Mouse (Mus musculus): ENCODE results near the gene Sec23b. TPM values are rescaled to one million over a fixed set of nuclear protein-coding genes. Genes with fewer than 3 reads are reported as not detected.
A peak's percentile ranks its signal among the peaks of the same experiment; 100 is the strongest.

The Sec23b gene
- polyA plus RNA-seq, 1 experiment from 2014 or later, result 103 TPM

DNA sequence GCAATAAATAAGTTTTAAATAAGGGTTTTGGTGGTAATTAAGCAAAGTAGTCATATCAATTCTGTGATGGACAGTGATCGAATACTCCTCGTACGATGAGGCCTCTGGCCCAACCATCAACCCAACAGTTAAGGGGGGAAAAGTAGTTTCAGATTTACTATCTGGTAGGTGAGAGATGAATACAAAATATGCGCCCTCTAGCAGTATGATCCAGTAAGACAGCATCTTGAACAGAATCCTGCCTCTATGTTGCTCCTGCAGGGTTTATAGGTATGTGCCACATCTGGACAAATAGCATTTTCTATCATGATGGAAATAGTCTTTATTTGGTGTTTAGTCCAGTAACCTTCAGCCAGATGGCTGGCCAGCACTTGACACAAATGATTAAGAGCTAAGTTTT, 14.8 kb upstream of the Sec23b start:
- Histone ChIP-seq H3K27me3 (ENCODE audit: control insufficient read depth, insufficient read depth, low read length) (no peaks in the 10 kb centered on the region), H3K4me2 (ENCODE audit: low read depth, low read length) (no peak overlapping the region), H3K4me1 (ENCODE audit: control insufficient read depth, insufficient read depth, low read length) (no peaks in the 10 kb centered on the region), H3K9ac (replicated peaks; ENCODE audit: low read length) (no peak overlapping the region), H3K36me3 (replicated peaks; ENCODE audit: control insufficient read depth, insufficient read depth, low read depth, low read length) (peaks cover 3% of the 10 kb centered on the region), H3K4me3 (ENCODE audit: low read depth, low read length) (no peak overlapping the region), H3K9me3 (replicated peaks; ENCODE audit: control insufficient read depth, low read length) (no peaks in the 10 kb centered on the region), H3K27ac (replicated peaks; ENCODE audit: low read depth, low read length) (no peak overlapping the region)
- DNase-seq (ENCODE audit: low spot score) (peak; percentile 32), ATAC-seq (replicated peaks; ENCODE audit: insufficient number of reproducible peaks, low FRiP score, low TSS enrichment, low read depth) (no peak)
- WGBS, result 91% methylated on average over 4 of the region's 4 CpGs

DNA sequence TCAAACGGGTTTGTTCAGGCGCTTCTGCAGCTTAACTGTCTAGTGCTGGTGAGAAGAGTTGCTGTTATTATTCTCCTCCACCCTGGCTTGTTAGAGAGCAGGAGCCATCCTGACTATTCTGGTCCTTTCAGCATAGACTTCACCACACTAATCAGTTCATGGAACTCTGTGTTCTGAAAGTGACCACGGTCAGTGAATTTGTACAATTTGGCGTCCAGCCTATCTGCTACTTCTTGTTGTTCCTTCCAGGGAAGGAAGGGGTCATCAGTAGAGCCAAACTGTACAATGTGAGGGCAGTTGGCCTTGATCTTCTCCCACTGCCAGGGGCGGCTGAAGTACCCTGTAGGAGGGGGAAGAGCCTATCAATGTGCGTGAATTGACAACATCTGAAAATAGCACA, 12.4 kb upstream of the Sec23b start:
- H3K4me1 ChIP-seq (ENCODE audit: control insufficient read depth, insufficient read depth, low read length), result no peaks in the 10 kb centered on the region
- H3K27ac ChIP-seq (replicated peaks; ENCODE audit: low read depth, low read length), result no peak overlapping the region
- H3K9ac ChIP-seq (replicated peaks; ENCODE audit: low read length), result no peak overlapping the region
- 89% methylated on average over 6 of the region's 6 CpGs for WGBS
- H3K4me2 ChIP-seq (ENCODE audit: low read depth, low read length), result no peak overlapping the region
- H3K4me3 ChIP-seq (ENCODE audit: low read depth, low read length), result no peak overlapping the region
- peaks cover 3% of the 10 kb centered on the region; the same call in 1 of the 2 replicates for H3K36me3 ChIP-seq (replicated peaks; ENCODE audit: control insufficient read depth, insufficient read depth, low read depth, low read length)
- DNase-seq (ENCODE audit: low spot score) (no peak), ATAC-seq (replicated peaks; ENCODE audit: insufficient number of reproducible peaks, low FRiP score, low TSS enrichment, low read depth) (no peak)
- no peaks in the 10 kb centered on the region for H3K27me3 ChIP-seq (ENCODE audit: control insufficient read depth, insufficient read depth, low read length)
- no peaks in the 10 kb centered on the region for H3K9me3 ChIP-seq (replicated peaks; ENCODE audit: control insufficient read depth, low read length)

GRCm38 (mm10) chr2:144544630-144545029, 11.4 kb upstream of the Sec23b start:
- ATAC-seq (replicated peaks; ENCODE audit: insufficient number of reproducible peaks, low FRiP score, low TSS enrichment, low read depth) (no peak), DNase-seq (ENCODE audit: low spot score) (no peak)
- WGBS, result 91% methylated on average over 6 of the region's 6 CpGs
- Histone ChIP-seq H3K36me3 (replicated peaks; ENCODE audit: control insufficient read depth, insufficient read depth, low read depth, low read length) (no peaks in the 10 kb centered on the region; the same call in 1 of the 2 replicates), H3K27me3 (ENCODE audit: control insufficient read depth, insufficient read depth, low read length) (no peaks in the 10 kb centered on the region), H3K27ac (replicated peaks; ENCODE audit: low read depth, low read length) (no peak overlapping the region), H3K9ac (replicated peaks; ENCODE audit: low read length) (no peak overlapping the region), H3K9me3 (replicated peaks; ENCODE audit: control insufficient read depth, low read length) (no peaks in the 10 kb centered on the region), H3K4me1 (ENCODE audit: control insufficient read depth, insufficient read depth, low read length) (no peaks in the 10 kb centered on the region), H3K4me3 (ENCODE audit: low read depth, low read length) (no peak overlapping the region), H3K4me2 (ENCODE audit: low read depth, low read length) (no peak overlapping the region)

- H3K4me3 ChIP-seq (ENCODE audit: low read depth, low read length), result no peak overlapping the region
- no peak overlapping the region for H3K9ac ChIP-seq (replicated peaks; ENCODE audit: low read length)
- ATAC-seq (replicated peaks; ENCODE audit: insufficient number of reproducible peaks, low FRiP score, low TSS enrichment, low read depth), result no peak
- H3K4me2 ChIP-seq (ENCODE audit: low read depth, low read length), result no peak overlapping the region
- no peaks in the 10 kb centered on the region for H3K9me3 ChIP-seq (replicated peaks; ENCODE audit: control insufficient read depth, low read length)
- H3K27ac ChIP-seq (replicated peaks; ENCODE audit: low read depth, low read length), result no peak overlapping the region
- DNase-seq (ENCODE audit: low spot score), result no peak
- no peaks in the 10 kb centered on the region for H3K27me3 ChIP-seq (ENCODE audit: control insufficient read depth, insufficient read depth, low read length)
- H3K4me1 ChIP-seq (ENCODE audit: control insufficient read depth, insufficient read depth, low read length), result no peaks in the 10 kb centered on the region
- WGBS, result 94% methylated on average over 2 of the region's 2 CpGs
- no peaks in the 10 kb centered on the region for H3K36me3 ChIP-seq (replicated peaks; ENCODE audit: control insufficient read depth, insufficient read depth, low read depth, low read length)
These were observed 11.0 kb upstream of the Sec23b start for GRCm38 (mm10) chr2:144545061-144545460.

GRCm38 (mm10) chr2:144545481-144545880, 10.5 kb upstream of the Sec23b start:
- Histone ChIP-seq H3K36me3 (replicated peaks; ENCODE audit: control insufficient read depth, insufficient read depth, low read depth, low read length) (no peaks in the 10 kb centered on the region), H3K4me2 (ENCODE audit: low read depth, low read length) (no peak overlapping the region)

DNA sequence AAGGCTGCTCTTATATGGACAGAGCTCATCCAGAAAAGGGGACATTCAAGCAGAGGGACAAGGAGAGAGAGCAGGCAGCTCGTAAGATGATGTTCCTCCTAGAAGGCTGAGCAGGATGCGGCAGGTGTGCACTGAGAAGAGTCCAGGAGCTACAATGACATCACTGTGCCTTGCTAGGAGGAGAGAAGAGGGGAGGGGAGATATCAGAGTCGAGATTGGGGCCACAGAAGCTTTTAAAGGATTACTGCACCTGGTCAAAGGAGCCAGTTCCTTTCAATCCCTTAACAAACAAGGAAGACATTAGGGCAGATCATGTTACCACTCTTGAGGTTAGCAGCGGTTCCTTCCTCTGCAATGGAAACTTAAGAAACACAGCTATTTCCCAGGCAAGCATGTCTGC, 8.5 kb upstream of the Sec23b start:
- no peaks in the 10 kb centered on the region for H3K27me3 ChIP-seq (ENCODE audit: control insufficient read depth, insufficient read depth, low read length)
- H3K27ac ChIP-seq (replicated peaks; ENCODE audit: low read depth, low read length), result no peak overlapping the region
- no peak for DNase-seq (ENCODE audit: low spot score)
- ATAC-seq (replicated peaks; ENCODE audit: insufficient number of reproducible peaks, low FRiP score, low TSS enrichment, low read depth), result no peak
- no peaks in the 10 kb centered on the region for H3K4me1 ChIP-seq (ENCODE audit: control insufficient read depth, insufficient read depth, low read length)
- H3K9ac ChIP-seq (replicated peaks; ENCODE audit: low read length), result no peak overlapping the region
- WGBS, result 70% methylated on average over 4 of the region's 4 CpGs
- H3K4me2 ChIP-seq (ENCODE audit: low read depth, low read length), result no peak overlapping the region
- no peaks in the 10 kb centered on the region for H3K36me3 ChIP-seq (replicated peaks; ENCODE audit: control insufficient read depth, insufficient read depth, low read depth, low read length)
- no peak overlapping the region for H3K4me3 ChIP-seq (ENCODE audit: low read depth, low read length)
- no peaks in the 10 kb centered on the region for H3K9me3 ChIP-seq (replicated peaks; ENCODE audit: control insufficient read depth, low read length)

More at GRCm38 (mm10) chr2:144545481-144545880, 10.5 kb upstream of the Sec23b start:
- Histone ChIP-seq H3K9ac (replicated peaks; ENCODE audit: low read length) (no peak overlapping the region), H3K27me3 (ENCODE audit: control insufficient read depth, insufficient read depth, low read length) (no peaks in the 10 kb centered on the region), H3K4me3 (ENCODE audit: low read depth, low read length) (no peak overlapping the region), H3K9me3 (replicated peaks; ENCODE audit: control insufficient read depth, low read length) (no peaks in the 10 kb centered on the region), H3K27ac (replicated peaks; ENCODE audit: low read depth, low read length) (no peak overlapping the region), H3K4me1 (ENCODE audit: control insufficient read depth, insufficient read depth, low read length) (no peaks in the 10 kb centered on the region)
- 61% methylated on average over 1 of the region's 1 CpGs for WGBS
- ATAC-seq (replicated peaks; ENCODE audit: insufficient number of reproducible peaks, low FRiP score, low TSS enrichment, low read depth) (no peak), DNase-seq (ENCODE audit: low spot score) (no peak)

DNA sequence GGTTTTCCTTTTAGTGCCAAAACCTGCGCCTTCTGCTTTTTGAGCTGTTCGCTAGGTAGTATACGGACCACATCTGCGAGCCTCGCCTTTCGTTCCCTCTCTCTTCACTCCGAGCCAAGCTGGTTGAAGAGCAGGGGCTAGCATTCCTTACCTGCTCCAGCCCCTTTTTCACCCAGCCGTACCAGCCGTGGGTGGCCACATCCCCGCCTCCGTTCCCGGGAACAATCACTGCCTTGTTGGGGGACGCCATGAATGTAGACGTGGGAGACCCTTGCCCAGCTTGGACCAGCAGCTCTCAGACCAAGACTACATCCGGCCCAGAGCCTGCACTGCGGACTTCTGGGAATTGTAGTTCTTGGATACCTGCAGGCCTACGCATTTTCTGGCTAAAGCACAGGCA, 5.5 kb upstream of the Sec23b start, which contains the start of gene Rbbp9:
Gene Rbbp9 (minus strand): TSS at position 341 of the 400 bp plus-strand sequence.
- Histone ChIP-seq H3K4me2 (ENCODE audit: low read depth, low read length) (peak within 1 kb of the TSS; percentile 39), H3K4me1 (ENCODE audit: control insufficient read depth, insufficient read depth, low read length) (no peaks in the 10 kb centered on the region), H3K27me3 (ENCODE audit: control insufficient read depth, insufficient read depth, low read length) (no peaks in the 10 kb centered on the region), H3K9ac (replicated peaks; ENCODE audit: low read length) (peak within 1 kb of the TSS; percentile 78), H3K27ac (replicated peaks; ENCODE audit: low read depth, low read length) (no peak within 1 kb of the TSS), H3K36me3 (replicated peaks; ENCODE audit: control insufficient read depth, insufficient read depth, low read depth, low read length) (no peaks in the 10 kb centered on the region), H3K9me3 (replicated peaks; ENCODE audit: control insufficient read depth, low read length) (no peaks in the 10 kb centered on the region), H3K4me3 (ENCODE audit: low read depth, low read length) (peak within 1 kb of the TSS; percentile 67)
- DNase-seq (ENCODE audit: low spot score) (peak; percentile 93), ATAC-seq (replicated peaks; ENCODE audit: insufficient number of reproducible peaks, low FRiP score, low TSS enrichment, low read depth) (peak; percentile 96)
- under 1% methylated on average over 17 of the region's 17 CpGs for WGBS

DNA sequence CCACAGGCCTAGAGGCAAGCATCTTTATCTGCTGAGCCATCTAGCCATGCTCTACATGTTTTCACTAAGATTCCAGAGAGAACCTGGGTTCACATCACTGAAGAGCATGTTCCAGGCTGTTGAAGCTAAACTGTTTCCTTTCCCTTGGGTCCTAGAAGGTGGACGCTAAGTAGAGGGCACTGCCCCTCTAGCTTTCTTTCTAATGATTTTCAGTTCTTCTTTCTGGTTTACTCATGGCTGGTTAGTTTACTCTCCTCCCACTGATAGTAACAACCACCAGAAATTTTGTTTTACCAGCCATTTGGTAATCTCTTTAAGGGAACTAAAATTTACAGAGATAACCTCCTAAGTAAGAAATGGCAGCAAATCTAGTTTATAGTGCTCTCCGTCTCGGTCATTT, 2.1 kb upstream of the Sec23b start:
- H3K9me3 ChIP-seq (replicated peaks; ENCODE audit: control insufficient read depth, low read length), result no peaks in the 10 kb centered on the region
- 89% methylated on average over 3 of the region's 3 CpGs for WGBS

More for the DNA sequence above, 2.1 kb upstream of the Sec23b start:
- Histone ChIP-seq H3K27me3 (ENCODE audit: control insufficient read depth, insufficient read depth, low read length) (no peaks in the 10 kb centered on the region), H3K4me2 (ENCODE audit: low read depth, low read length) (no peak overlapping the region), H3K36me3 (replicated peaks; ENCODE audit: control insufficient read depth, insufficient read depth, low read depth, low read length) (no peaks in the 10 kb centered on the region), H3K9ac (replicated peaks; ENCODE audit: low read length) (no peak overlapping the region), H3K4me3 (ENCODE audit: low read depth, low read length) (no peak overlapping the region), H3K4me1 (ENCODE audit: control insufficient read depth, insufficient read depth, low read length) (peaks cover 3% of the 10 kb centered on the region; the same call in 1 of the 2 replicates), H3K27ac (replicated peaks; ENCODE audit: low read depth, low read length) (no peak overlapping the region)
- no peak for ATAC-seq (replicated peaks; ENCODE audit: insufficient number of reproducible peaks, low FRiP score, low TSS enrichment, low read depth)
- DNase-seq (ENCODE audit: low spot score), result no peak

All from embryonic facial prominence, embryonic 11.5 days (tissue).